Mouse (Mus musculus) brown adipose tissue, adult 24 weeks (tissue): ENCODE measurements around the gene Lsg1. TPM values are rescaled to one million over a fixed set of nuclear protein-coding genes. Genes with fewer than 3 reads are reported as not detected.
A peak's percentile ranks its signal among the peaks of the same experiment; 100 is the strongest.

Experiments
- H3K27ac ChIP-seq: fragments of 200-500 bp; replicated peaks from 2 replicates; pipeline ENCODE4 v1.5.1; 2012; ENCODE audit warnings: low read depth, mild to moderate bottlenecking, low read length
- H3K4me1 ChIP-seq: fragments of 200-500 bp; 2 replicates; pipeline ENCODE4 v1.6.1; 2012; ENCODE audit warnings: low read length, mixed read lengths; ENCODE audit not compliant: control insufficient read depth, insufficient read depth, insufficient read length
- H3K4me3 ChIP-seq: fragments of 200-500 bp; 2 replicates; pipeline ENCODE4 v1.5.1; 2012; ENCODE audit warnings: low read depth, mild to moderate bottlenecking, low read length, moderate library complexity; ENCODE audit not compliant: insufficient read depth
- polyA plus RNA-seq: library from polyadenylated mRNA; stranded (reverse); fragments of >200 nt; gene quantifications from 2 replicates; pipeline ENCODE4 v1.2.4, GENCODE M21; 2012; ENCODE audit not compliant: missing spikeins, insufficient read depth, insufficient read length

Lsg1 gene
- 8.5 and 19.7 TPM in 2 replicates for polyA plus RNA-seq

DNA sequence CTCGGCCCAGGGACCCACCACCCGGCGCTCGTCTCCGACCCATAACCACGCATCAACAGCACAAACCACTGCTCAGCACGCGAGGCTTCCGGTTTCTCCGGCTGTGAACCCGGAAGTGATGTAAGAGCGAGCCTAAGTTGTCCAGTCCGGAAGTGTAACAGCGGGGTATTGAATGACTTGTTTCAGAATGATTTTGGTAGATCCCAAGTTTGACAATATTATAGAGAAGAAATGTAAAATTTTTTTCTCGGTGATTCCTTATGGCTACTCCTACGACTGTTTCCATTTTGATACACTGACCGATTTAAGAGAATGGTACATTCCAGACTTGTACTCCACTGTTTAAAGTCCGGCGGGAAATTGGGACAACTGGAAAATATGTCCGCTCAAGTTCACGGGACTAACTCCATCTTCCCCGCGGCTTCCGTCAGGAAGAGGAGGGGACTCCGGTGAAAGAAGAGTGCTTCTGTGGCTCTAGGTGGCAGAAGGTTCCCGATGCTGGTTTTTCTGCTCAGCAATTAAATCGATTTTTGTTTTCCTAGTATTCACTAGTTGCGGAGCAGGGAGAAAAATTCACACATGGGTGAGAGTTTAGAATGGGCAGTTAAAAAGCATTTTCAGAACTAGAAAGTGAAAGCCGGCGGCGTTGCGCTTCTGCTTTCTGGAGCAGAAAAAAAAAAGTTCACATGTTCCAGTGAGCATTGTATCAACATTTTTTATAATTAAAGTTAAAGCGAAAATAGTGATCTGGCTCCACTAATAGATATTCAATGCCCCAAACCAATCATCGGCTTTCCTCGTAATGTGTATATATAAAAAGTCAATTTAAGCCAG, at the start of gene Lsg1:
TSS of gene Lsg1 (minus strand) at position 99 of the 834 bp plus-strand sequence.
- Histone ChIP-seq H3K4me3 (peak within 1 kb of the TSS; percentile 96), H3K27ac (peak within 1 kb of the TSS; percentile 84), H3K4me1 (no peaks in the 10 kb centered on the region)

DNA sequence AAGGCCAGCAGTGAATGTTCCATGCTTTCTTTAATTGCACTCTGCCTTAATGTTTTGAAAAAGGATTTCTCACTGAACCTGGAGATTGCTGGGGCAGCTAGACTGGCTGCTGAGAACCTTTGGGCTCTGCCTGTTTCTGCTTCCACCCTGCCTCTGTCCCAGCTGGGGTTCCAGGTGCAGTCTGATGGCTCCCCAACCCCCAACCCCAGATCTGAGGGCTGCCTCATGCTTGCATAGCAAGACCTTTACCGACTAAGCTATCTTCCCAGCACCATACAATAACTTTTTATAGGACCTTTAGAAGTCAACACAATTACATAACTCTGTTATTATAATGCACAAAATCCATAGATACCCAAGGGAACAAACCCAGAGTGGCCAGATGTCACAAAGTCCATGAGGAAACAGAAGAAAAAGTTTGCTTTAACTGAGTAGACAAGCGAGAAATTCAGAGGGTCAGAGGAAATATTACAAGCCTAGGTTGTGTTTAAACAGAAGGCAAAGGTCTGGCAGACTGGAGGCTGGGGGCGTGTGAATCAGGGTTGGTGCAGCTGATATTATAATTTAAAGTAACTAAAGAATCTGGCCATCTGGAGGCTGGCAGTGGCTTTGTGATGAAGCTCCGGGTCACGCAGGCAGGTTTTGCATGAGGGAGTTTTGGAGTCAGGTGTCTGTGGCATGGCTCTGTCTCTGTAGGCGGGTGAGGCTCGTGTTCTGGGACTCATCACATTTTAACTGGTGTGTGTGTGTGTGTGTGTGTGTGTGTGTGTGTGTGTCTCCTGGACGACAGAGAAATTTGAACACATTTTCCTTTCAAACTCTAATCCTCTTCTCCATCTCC, 46.7 kb upstream of the Lsg1 start:
- Histone ChIP-seq H3K4me3 (no peak overlapping the region), H3K4me1 (no peaks in the 10 kb centered on the region), H3K27ac (no peak overlapping the region)

GRCm38 (mm10) chr16:30629509-30629908, 42.1 kb upstream of the Lsg1 start:
- Histone ChIP-seq H3K4me3 (no peak overlapping the region), H3K27ac (no peak overlapping the region), H3K4me1 (no peaks in the 10 kb centered on the region)

DNA sequence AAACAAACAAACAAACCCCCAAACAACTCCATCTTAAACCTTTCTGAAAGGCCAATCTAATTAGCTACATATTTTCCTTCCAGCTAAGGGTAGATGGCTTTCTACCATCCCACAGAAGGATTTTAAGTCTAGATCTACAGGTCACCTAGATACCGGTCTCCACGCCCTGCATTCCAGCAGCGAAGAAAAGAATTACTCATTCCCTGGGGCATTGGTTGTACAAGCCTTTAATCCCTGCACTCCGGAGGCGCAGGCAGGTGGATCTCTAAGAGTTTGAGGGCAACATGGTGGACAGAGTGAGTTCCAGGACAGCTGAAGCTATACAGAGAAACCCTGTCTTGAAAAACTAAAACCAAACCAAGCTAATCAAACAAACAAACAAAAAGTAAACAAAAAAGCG, 41.0 kb upstream of the Lsg1 start:
- H3K4me1 ChIP-seq: no peaks in the 10 kb centered on the region
- H3K27ac ChIP-seq: no peak overlapping the region

DNA sequence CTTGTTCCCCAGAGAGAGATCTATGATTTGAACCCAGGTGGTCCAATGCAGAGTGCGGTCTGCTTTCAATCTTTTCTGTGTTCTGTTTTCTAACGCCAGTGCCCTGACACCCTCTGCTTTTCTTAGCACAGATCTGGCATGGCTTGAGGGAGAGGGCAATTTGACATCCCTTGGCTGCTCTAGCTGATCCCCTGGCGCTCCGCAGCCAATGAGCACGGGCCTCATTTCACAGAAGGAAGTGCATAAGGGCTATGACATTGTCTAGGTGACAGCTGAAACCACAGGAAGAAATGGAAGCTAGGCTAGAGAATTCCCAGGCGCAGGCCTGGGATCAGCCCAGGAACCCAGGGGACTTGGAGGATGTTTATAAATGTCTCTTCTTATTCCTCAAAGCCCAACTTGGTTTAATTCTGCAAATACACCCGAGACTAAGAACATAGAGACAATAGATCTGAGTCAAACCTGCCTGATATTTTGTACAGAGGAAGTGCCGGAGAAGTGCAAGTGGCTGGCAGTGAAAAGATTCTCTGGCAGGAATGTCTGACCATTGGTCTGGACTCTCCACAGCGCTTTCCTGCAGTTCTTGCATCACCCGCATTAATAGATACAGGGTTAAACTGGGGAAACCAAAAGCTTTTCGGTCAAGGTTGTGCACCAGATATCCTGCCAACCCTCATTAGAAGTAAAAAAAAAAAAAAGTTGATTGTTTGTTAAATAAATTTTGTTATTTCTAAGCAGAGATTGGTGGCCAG, 40.4 kb upstream of the Lsg1 start:
- H3K4me3 ChIP-seq: no peak overlapping the region
- H3K4me1 ChIP-seq: no peaks in the 10 kb centered on the region
- no peak overlapping the region for H3K27ac ChIP-seq

More for the DNA sequence above, 41.0 kb upstream of the Lsg1 start:
- no peak overlapping the region for H3K4me3 ChIP-seq

DNA sequence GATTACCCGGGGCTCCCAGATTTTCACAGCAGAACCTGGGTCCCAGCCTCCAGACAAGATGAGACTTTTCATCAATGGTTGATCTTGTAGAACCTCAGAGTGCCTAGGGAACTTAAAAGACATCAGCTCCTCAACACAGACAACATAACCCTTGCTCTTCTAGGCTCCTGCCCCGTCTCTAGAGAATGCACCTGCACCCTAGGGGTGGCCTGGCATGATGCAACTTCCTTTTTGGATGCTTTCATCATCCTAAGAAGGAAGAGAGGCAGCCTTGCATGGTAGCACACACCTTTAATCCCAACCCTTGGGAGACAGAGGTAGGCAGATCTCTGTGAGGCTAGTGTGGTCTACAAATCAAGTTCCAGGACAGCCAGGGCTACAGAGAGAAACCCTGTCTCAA, 37.2 kb upstream of the Lsg1 start:
- H3K4me3 ChIP-seq: no peak overlapping the region
- no peak overlapping the region for H3K27ac ChIP-seq
- H3K4me1 ChIP-seq: no peaks in the 10 kb centered on the region

DNA sequence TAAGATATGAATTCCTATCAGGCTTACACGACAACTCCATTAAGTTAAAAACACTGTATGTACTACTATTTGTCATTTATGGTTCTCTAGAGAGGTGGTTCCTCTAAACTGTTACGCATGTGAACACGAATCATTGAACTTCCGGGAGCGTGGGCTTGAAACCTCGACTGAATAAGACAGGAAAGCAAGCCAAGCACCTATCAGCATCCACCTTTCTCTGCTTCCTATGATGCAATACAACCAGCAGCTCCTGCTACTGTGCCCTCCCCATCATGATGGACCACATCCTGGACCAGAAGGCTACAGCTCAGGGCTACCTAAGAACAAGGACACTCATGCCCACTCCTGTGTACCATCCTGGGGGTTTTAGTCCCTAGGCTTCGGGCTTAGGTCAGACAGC, 36.3 kb upstream of the Lsg1 start:
- Histone ChIP-seq H3K27ac (no peak overlapping the region), H3K4me3 (no peak overlapping the region), H3K4me1 (no peaks in the 10 kb centered on the region)

DNA sequence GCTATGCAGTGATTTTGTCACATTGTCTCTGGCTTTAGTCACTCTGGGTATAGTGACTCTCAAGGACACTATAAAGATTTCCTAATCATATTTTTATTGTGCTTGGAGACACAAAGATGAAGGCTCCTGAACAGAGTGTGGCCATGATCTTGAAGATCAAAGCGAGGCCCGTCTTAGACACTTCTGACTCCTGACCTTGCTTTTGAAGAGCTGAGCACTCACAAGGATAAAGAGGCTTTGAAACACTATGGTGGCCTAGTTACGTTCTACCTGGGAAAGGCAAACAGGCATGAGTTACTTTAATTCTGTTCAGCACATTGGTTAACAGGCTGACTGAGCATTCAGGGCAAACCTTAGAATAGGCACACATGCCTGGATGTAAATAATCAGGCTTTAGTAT, 28.9 kb upstream of the Lsg1 start:
- Histone ChIP-seq H3K4me3 (no peak overlapping the region), H3K27ac (no peak overlapping the region), H3K4me1 (no peaks in the 10 kb centered on the region)

DNA sequence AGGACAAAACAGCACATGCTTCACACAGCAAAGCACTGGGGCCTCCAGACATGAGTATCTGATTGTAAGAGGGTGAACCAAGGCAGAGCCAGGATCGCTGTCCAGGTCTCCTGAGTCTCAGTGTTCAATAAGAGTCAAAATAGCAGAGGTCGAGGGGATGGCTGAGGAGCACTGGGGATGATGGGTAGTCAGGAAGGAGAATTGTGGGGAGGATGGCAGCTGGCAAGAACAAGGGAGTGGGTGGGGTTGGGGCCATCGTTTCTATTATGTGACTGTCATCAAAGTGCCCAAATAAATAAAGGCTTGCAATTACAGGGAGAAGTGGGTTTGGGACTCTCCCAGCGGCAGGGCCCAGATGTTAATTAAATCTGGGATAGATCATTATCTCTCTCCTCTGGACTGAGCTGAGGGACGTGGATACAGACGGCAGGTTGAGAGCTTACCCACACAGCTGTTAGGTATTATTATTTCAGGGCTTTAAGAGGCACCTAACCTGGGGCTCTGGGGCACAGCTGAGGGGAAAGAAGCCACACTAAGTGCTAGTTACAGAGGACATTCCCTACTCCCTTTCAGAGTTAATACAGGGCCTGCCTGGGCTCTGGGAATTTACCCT, 27.4 kb upstream of the Lsg1 start:
- Histone ChIP-seq H3K27ac (no peak overlapping the region), H3K4me1 (no peaks in the 10 kb centered on the region), H3K4me3 (no peak overlapping the region)

GRCm38 (mm10) chr16:30614122-30614521, 26.7 kb upstream of the Lsg1 start:
- no peak overlapping the region for H3K4me3 ChIP-seq
- H3K4me1 ChIP-seq: no peaks in the 10 kb centered on the region

GRCm38 (mm10) chr16:30613122-30613521, 25.7 kb upstream of the Lsg1 start:
- Histone ChIP-seq H3K27ac (no peak overlapping the region), H3K4me3 (no peak overlapping the region), H3K4me1 (no peaks in the 10 kb centered on the region)

More at GRCm38 (mm10) chr16:30614122-30614521, 26.7 kb upstream of the Lsg1 start:
- no peak overlapping the region for H3K27ac ChIP-seq

GRCm38 (mm10) chr16:30611331-30611730, 23.9 kb upstream of the Lsg1 start:
- H3K4me1 ChIP-seq: no peaks in the 10 kb centered on the region
- H3K27ac ChIP-seq: no peak overlapping the region
- no peak overlapping the region for H3K4me3 ChIP-seq

GRCm38 (mm10) chr16:30607868-30608267, 20.5 kb upstream of the Lsg1 start:
- Histone ChIP-seq H3K4me1 (peaks cover 11% of the 10 kb centered on the region; the same call in 1 of the 2 replicates), H3K27ac (no peak overlapping the region), H3K4me3 (no peak overlapping the region)

DNA sequence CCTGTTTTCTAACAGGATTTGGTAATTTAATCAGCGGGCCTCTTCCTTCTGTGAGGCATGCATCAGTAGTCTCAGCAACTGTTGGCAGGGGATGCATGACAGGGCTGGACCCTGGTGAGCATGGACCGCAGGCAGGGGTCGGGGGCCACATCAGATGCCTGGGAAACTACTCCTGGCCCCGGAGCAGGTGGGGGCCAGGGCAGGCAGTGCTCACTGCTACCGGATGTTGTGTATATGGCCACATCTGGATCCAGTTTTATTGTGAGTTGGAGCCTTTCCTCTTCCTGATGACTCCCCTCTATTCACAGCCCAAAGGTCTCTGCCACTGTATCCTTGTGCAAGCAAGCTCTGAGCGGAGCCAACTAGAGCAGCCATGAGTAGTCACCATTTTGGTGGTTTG, 18.1 kb upstream of the Lsg1 start:
- H3K4me1 ChIP-seq: peaks cover 11% of the 10 kb centered on the region; the same call in 1 of the 2 replicates
- no peak overlapping the region for H3K4me3 ChIP-seq
- H3K27ac ChIP-seq: no peak overlapping the region
